Comparison of ENCODE assay signal across 10 mouse cellular contexts in the genomic region with DNA sequence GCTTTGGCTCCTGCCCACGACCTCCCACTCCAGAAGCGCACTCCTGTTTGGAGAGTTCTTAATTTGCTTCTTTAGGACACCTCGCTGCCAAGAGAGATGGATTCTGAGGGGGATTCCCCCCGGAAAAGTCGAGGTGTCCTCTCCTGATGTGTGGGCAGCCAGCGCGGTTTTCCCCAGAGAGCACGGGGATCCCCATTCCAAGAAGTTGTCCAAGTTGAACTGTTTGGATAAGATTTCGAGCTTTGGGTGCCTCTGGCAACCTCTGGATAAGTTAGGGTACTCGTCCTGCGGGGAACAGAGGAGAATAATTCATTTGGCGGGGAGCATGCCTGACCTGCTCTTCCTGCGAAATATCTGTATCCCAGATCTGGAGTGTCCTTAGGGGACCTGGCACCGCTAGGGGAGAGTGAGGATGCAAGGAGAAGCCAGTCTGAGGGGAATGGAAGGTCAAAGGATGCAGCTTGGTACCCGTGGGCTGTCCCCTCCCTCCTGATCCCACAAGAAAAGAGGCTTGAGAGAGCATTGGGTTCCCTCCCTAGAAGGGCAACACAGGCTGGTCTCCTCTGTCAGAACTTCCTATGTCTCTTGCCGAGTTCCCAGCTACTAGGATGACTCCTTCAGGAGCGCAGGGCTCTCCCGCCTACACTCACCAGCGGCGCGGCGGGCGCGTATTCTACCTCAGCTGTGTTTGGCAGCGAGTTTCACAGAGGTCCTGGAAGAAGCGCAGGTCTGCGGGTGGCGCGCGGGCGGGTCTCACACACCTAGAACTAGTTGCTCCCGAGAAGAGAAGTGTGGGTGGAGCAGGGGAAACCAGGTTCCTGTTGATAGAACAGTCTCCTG. TPM values are rescaled to one million over a fixed set of nuclear protein-coding genes. Genes with fewer than 3 reads are reported as not detected.
DNase-seq lines count a peak whose midpoint lies in the region; ATAC-seq and TF ChIP-seq lines count a peak whose summit lies in the region.
"Had no signal": no experiment of that assay in that cellular context is flagged by ENCODE, and none has a peak within 500 bp of the region (broad histone marks: within the 10 kb centered on the region; RNA-seq: fewer than 3 reads in every experiment).

No protein-coding gene starts in this region.

- H3K27me3 ChIP-seq in midbrain, embryonic 10.5 days (ENCODE audit: low read depth, poor library complexity, severe bottlenecking) = peaks cover 48% of the 10 kb centered on the region
- no peaks in the 10 kb centered on the region; the same call in none of the 2 replicates for H3K27me3 ChIP-seq in kidney, adult 2 months (replicated peaks; ENCODE audit: control insufficient read depth, insufficient read depth, low read length)
- H3K27me3 ChIP-seq in thymus, adult 2 months (ENCODE audit: control insufficient read depth, insufficient read depth, low read length) = no peaks in the 10 kb centered on the region

- peaks cover 26% of the 10 kb centered on the region for H3K4me1 ChIP-seq in midbrain, embryonic 10.5 days
- H3K4me1 ChIP-seq in kidney, adult 2 months (ENCODE audit: control insufficient read depth, insufficient read depth, low read length) = no peaks in the 10 kb centered on the region
- no peaks in the 10 kb centered on the region for H3K4me1 ChIP-seq in thymus, adult 2 months (replicated peaks; ENCODE audit: control insufficient read depth, insufficient read depth, low read length)
- H3K4me1 ChIP-seq: megakaryocyte, embryonic 14.5 days had no signal

- peak overlapping the region; percentile 60 for H3K4me3 ChIP-seq in midbrain, embryonic 10.5 days
- H3K4me3 ChIP-seq in kidney, adult 2 months (ENCODE audit: insufficient read depth, low read depth, low read length) = no peak overlapping the region
- H3K4me3 ChIP-seq in thymus, adult 2 months (ENCODE audit: control insufficient read depth, insufficient read depth, low read length) = no peak overlapping the region
- H3K4me3 ChIP-seq: megakaryocyte, embryonic 14.5 days had no signal

- DNase-seq in thymus, postnatal 4 days = peak; percentile 5
- DNase-seq in thymus, postnatal 25 days = no peak
- peak; percentile 45 to 77 for DNase-seq in frontal cortex, adult 2 months (ENCODE audit: extremely low spot score in 1 of 2, low spot score in 1 of 2)
- peak; percentile 36 for DNase-seq in midbrain, embryonic 10.5 days (ENCODE audit: low spot score)
- DNase-seq in kidney, adult 2 months = no peak
- no peak for DNase-seq in thymus, adult 2 months
- DNase-seq in kidney, postnatal 10 days = no peak

- H3K27ac ChIP-seq in midbrain, embryonic 10.5 days (replicated peaks) = no peak overlapping the region
- no peak overlapping the region for H3K27ac ChIP-seq in kidney, adult 2 months (ENCODE audit: insufficient read depth, low read depth, low read length)
- no peak overlapping the region for H3K27ac ChIP-seq in thymus, adult 2 months (ENCODE audit: control insufficient read depth, insufficient read depth, low read length)

- no peaks in the 10 kb centered on the region for H3K9me3 ChIP-seq in midbrain, embryonic 10.5 days (replicated peaks)
- H3K9me3 ChIP-seq: megakaryocyte, embryonic 14.5 days had no signal

- ATAC-seq in monocyte, adult 5-6 weeks (replicated peaks; ENCODE audit: insufficient number of reproducible peaks, low FRiP score, low TSS enrichment, poor library complexity, severe bottlenecking) = no peak

- WGBS in midbrain, embryonic 10.5 days = under 1% methylated on average over 32 of the region's 32 CpGs
- 2% methylated on average over 32 of the region's 32 CpGs for WGBS in kidney, adult 2 months
- WGBS in thymus, adult 2 months = 7% methylated on average over 32 of the region's 32 CpGs

- no peak for TF ChIP-seq POLR2A in kidney, adult 2 months (IDR thresholded peaks at IDR 0.05; ENCODE audit: low read depth, low read length)
- TF ChIP-seq POLR2A in thymus, adult 2 months (IDR thresholded peaks at IDR 0.05; ENCODE audit: control insufficient read depth, extremely low read depth, insufficient read depth, low read length, poor library complexity) = no peak

- H3K36me3 ChIP-seq in midbrain, embryonic 10.5 days = no peaks in the 10 kb centered on the region
- no peaks in the 10 kb centered on the region for H3K36me3 ChIP-seq in kidney, adult 2 months (ENCODE audit: control insufficient read depth, insufficient read depth, low read length)
- no peaks in the 10 kb centered on the region for H3K36me3 ChIP-seq in thymus, adult 2 months (ENCODE audit: control insufficient read depth, insufficient read depth, low read length)

- TF ChIP-seq CTCF in kidney, adult 2 months (conservative IDR thresholded peaks at IDR 0.05; ENCODE audit: insufficient read depth, insufficient read length, low read depth, low read length) = no peak
- no peak for TF ChIP-seq CTCF in thymus, adult 2 months (IDR thresholded peaks at IDR 0.05; ENCODE audit: borderline replicate concordance, control insufficient read depth, extremely low read depth, insufficient read depth, low read length, poor library complexity)

RNA-seq across cellular contexts. Expression of gene Pcsk2, which starts 1.5 kb away (rescaled TPM):
- polyA plus RNA-seq in frontal cortex, adult 2 months (2012; rRNA removed) = 130 and 133 TPM in 2 replicates
- 2.9 and 4.9 TPM in 2 replicates for polyA plus RNA-seq in midbrain, embryonic 10.5 days (2016; fragmentation: Nextera tagmentation; extraction: Ambion mirVana)
- total RNA-seq in monocyte, adult 5-6 weeks (2017) = not detected in 3 replicates
- polyA plus RNA-seq in kidney, adult 2 months (2012; rRNA removed) = 0.08 and 0.11 TPM in 2 replicates
- 0.08 TPM in 2 replicates for polyA plus RNA-seq in thymus, adult 2 months (2012; rRNA removed)
- total RNA-seq: MEL had no signal

Comparison
In these comparisons a context has a peak if more than half of its experiments do, and no peak if none do; other contexts are left out.
1. DNase-seq: peak in thymus, postnatal 4 days (single experiment), frontal cortex, adult 2 months (2 of 2) and midbrain, embryonic 10.5 days (single experiment); none in thymus, postnatal 25 days (single experiment), kidney, adult 2 months (single experiment), thymus, adult 2 months (single experiment) and kidney, postnatal 10 days (single experiment).
2. RNA of gene Pcsk2, which starts 1.5 kb away (polyA plus RNA-seq): 130 to 133 TPM in frontal cortex, adult 2 months; 2.9 to 4.9 TPM in midbrain, embryonic 10.5 days, 0.08 to 0.11 TPM in kidney, adult 2 months and 0.08 TPM in thymus, adult 2 months; every median in the first group is over 10 times any median in the second.